Mouse (Mus musculus): Measurements from ENCODE around the gene Abraxas1. TPM values are rescaled to one million over a fixed set of nuclear protein-coding genes. Genes with fewer than 3 reads are reported as not detected.

The Abraxas1 gene
- polyA plus RNA-seq (2015; fragmentation: Nextera tagmentation; extraction: Ambion mirVana), result 10.6 and 12.5 TPM in 2 replicates

- no peak for TF ChIP-seq CTCF (IDR thresholded peaks at IDR 0.05; ENCODE audit: low read depth)
- Histone ChIP-seq H3K4me2 (replicated peaks; ENCODE audit: low read depth) (peak within 1 kb of the TSS; percentile 78), H3K36me3 (ENCODE audit: control insufficient read depth, insufficient read depth) (peaks cover 4% of the 10 kb centered on the region; the same call in 1 of the 2 replicates), H3K9ac (ENCODE audit: low read depth, low read length) (peak within 1 kb of the TSS; percentile 78), H3K27ac (ENCODE audit: low read depth, low read length) (peak within 1 kb of the TSS; percentile 67), H3K27me3 (replicated peaks; ENCODE audit: control insufficient read depth, insufficient read depth, low read length) (no peaks in the 10 kb centered on the region), H3K4me1 (replicated peaks; ENCODE audit: control insufficient read depth, insufficient read depth, low read length) (no peaks in the 10 kb centered on the region), H3K4me3 (ENCODE audit: low read depth, low read length) (peak within 1 kb of the TSS; percentile 71), H3K9me3 (ENCODE audit: control insufficient read depth) (no peaks in the 10 kb centered on the region)
- whole genome bisulfite sequencing, result under 1% methylated on average over 63 of the region's 63 CpGs
- ATAC-seq, result peak; percentile 91
Observed at GRCm38 (mm10) chr5:100820483-100821184, at the start of gene Abraxas1. TSS of gene Abraxas1 (minus strand) at chr5:100820965.

- no peak overlapping the region for H3K9ac ChIP-seq (ENCODE audit: low read depth, low read length)
- peaks cover under 1% of the 10 kb centered on the region; the same call in 1 of the 2 replicates for H3K4me1 ChIP-seq (replicated peaks; ENCODE audit: control insufficient read depth, insufficient read depth, low read length)
- no peaks in the 10 kb centered on the region for H3K9me3 ChIP-seq (ENCODE audit: control insufficient read depth)
- peak overlapping the region; percentile 24 for H3K4me2 ChIP-seq (replicated peaks; ENCODE audit: low read depth)
- H3K4me3 ChIP-seq (ENCODE audit: low read depth, low read length), result no peak overlapping the region
- TF ChIP-seq CTCF (IDR thresholded peaks at IDR 0.05; ENCODE audit: low read depth), result no peak
- H3K36me3 ChIP-seq (ENCODE audit: control insufficient read depth, insufficient read depth), result no peaks in the 10 kb centered on the region
- H3K27me3 ChIP-seq (replicated peaks; ENCODE audit: control insufficient read depth, insufficient read depth, low read length), result no peaks in the 10 kb centered on the region
- 44% methylated on average over 4 of the region's 4 CpGs for WGBS
- 0 out of 2 replicates have a peak overlapping the region, but pooled peaks have one; percentile 7 for H3K27ac ChIP-seq (ENCODE audit: low read depth, low read length)
- ATAC-seq, result peak; percentile 37; the same call in 1 of the 2 replicates
Observed at GRCm38 (mm10) chr5:100869197-100869895, 48.6 kb upstream of the Abraxas1 start.

DNA sequence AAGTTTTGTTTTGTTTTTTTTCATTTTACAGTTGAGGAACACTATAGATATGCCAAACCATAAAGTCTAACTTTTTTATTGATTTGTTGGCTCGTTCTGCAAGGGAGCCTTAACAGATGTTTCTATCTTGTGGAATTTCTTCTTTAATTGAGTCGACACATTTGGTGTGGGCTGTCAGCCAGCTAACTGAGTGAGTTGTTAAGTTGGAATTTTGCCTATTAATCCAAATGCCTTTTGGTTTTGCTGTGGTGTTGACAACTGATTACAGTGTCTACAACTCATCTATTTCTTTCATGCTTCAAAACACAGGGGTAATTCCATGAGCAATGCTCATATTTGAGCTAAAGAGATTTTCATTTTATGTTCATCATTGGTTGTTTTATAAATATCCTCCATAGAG, 45.4 kb upstream of the Abraxas1 start:
- Histone ChIP-seq H3K9me3 (ENCODE audit: control insufficient read depth) (no peaks in the 10 kb centered on the region), H3K27me3 (replicated peaks; ENCODE audit: control insufficient read depth, insufficient read depth, low read length) (no peaks in the 10 kb centered on the region), H3K4me1 (replicated peaks; ENCODE audit: control insufficient read depth, insufficient read depth, low read length) (peaks cover 3% of the 10 kb centered on the region; the same call in 1 of the 2 replicates), H3K36me3 (ENCODE audit: control insufficient read depth, insufficient read depth) (no peaks in the 10 kb centered on the region), H3K4me3 (ENCODE audit: low read depth, low read length) (no peak overlapping the region), H3K27ac (ENCODE audit: low read depth, low read length) (no peak overlapping the region), H3K4me2 (replicated peaks; ENCODE audit: low read depth) (no peak overlapping the region), H3K9ac (ENCODE audit: low read depth, low read length) (no peak overlapping the region)
- TF ChIP-seq CTCF (IDR thresholded peaks at IDR 0.05; ENCODE audit: low read depth), result no peak
- WGBS, result 21% methylated on average over 2 of the region's 2 CpGs
- ATAC-seq, result no peak

- peak overlapping the region; percentile 57 for H3K27ac ChIP-seq (ENCODE audit: low read depth, low read length)
- no peaks in the 10 kb centered on the region for H3K36me3 ChIP-seq (ENCODE audit: control insufficient read depth, insufficient read depth)
- ATAC-seq, result peak; percentile 12; the same call in 1 of the 2 replicates
- H3K4me2 ChIP-seq (replicated peaks; ENCODE audit: low read depth), result no peak overlapping the region
- peaks cover 9% of the 10 kb centered on the region; the same call in 1 of the 2 replicates for H3K4me1 ChIP-seq (replicated peaks; ENCODE audit: control insufficient read depth, insufficient read depth, low read length)
- H3K27me3 ChIP-seq (replicated peaks; ENCODE audit: control insufficient read depth, insufficient read depth, low read length), result no peaks in the 10 kb centered on the region
- WGBS, result 45% methylated on average over 6 of the region's 6 CpGs
- no peak overlapping the region for H3K4me3 ChIP-seq (ENCODE audit: low read depth, low read length)
- H3K9ac ChIP-seq (ENCODE audit: low read depth, low read length), result 0 out of 2 replicates have a peak overlapping the region, but pooled peaks have one; percentile 7
- no peak for TF ChIP-seq CTCF (IDR thresholded peaks at IDR 0.05; ENCODE audit: low read depth)
- H3K9me3 ChIP-seq (ENCODE audit: control insufficient read depth), result no peaks in the 10 kb centered on the region
Observed at GRCm38 (mm10) chr5:100864438-100864837, 43.7 kb upstream of the Abraxas1 start.

DNA sequence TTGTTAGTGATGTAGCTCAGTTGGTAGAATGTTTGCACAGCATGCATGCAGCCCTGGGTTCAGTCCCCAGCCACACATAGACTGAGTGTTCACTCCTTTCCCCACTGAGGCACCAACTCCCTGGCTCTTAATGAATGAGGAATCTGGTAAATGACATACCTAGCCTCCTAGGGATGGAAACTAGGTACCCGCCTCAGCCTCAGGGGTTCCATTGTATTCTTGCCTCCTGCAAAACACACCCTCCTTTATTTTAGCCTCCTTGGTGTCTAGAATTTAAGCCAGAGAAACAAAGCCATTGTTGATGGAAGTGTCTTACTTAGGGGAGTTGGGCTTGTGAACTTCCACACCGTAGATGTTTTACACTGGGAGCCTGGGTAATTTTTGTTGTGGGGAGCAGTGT, 42.3 kb upstream of the Abraxas1 start:
- Histone ChIP-seq H3K27me3 (replicated peaks; ENCODE audit: control insufficient read depth, insufficient read depth, low read length) (no peaks in the 10 kb centered on the region), H3K27ac (ENCODE audit: low read depth, low read length) (no peak overlapping the region), H3K9me3 (ENCODE audit: control insufficient read depth) (no peaks in the 10 kb centered on the region), H3K4me2 (replicated peaks; ENCODE audit: low read depth) (no peak overlapping the region), H3K9ac (ENCODE audit: low read depth, low read length) (no peak overlapping the region), H3K4me1 (replicated peaks; ENCODE audit: control insufficient read depth, insufficient read depth, low read length) (0 out of 2 replicates have a peak, but pooled peaks cover 9% of the 10 kb centered on the region), H3K4me3 (ENCODE audit: low read depth, low read length) (no peak overlapping the region), H3K36me3 (ENCODE audit: control insufficient read depth, insufficient read depth) (no peaks in the 10 kb centered on the region)
- no peak for ATAC-seq
- 87% methylated on average over 2 of the region's 2 CpGs for WGBS
- TF ChIP-seq CTCF (IDR thresholded peaks at IDR 0.05; ENCODE audit: low read depth), result no peak

DNA sequence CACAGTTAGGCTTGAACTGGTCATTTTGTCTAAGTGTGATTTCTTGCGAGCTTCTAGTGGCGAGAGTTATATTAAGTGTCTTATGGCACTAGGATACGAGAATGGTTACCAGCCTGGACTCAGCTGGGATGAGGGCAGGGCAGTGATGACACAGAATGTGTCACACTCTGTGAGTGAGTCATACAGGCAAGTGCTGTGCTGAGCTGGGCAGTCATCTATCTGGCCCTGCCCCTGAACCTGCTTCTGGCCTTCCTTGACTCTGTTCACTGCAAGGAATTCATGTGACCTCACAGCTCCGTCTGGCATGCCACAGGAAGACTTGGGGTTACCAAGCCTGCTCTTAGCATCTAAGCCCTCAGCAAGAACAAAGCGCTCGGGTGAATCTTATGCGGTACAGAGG, 41.0 kb upstream of the Abraxas1 start:
- WGBS, result 64% methylated on average over 7 of the region's 7 CpGs
- Histone ChIP-seq H3K4me2 (replicated peaks; ENCODE audit: low read depth) (no peak overlapping the region), H3K4me3 (ENCODE audit: low read depth, low read length) (no peak overlapping the region), H3K9me3 (ENCODE audit: control insufficient read depth) (no peaks in the 10 kb centered on the region), H3K27me3 (replicated peaks; ENCODE audit: control insufficient read depth, insufficient read depth, low read length) (no peaks in the 10 kb centered on the region), H3K27ac (ENCODE audit: low read depth, low read length) (peak overlapping the region; percentile 73), H3K4me1 (replicated peaks; ENCODE audit: control insufficient read depth, insufficient read depth, low read length) (0 out of 2 replicates have a peak, but pooled peaks cover 9% of the 10 kb centered on the region), H3K36me3 (ENCODE audit: control insufficient read depth, insufficient read depth) (no peaks in the 10 kb centered on the region), H3K9ac (ENCODE audit: low read depth, low read length) (no peak overlapping the region)
- TF ChIP-seq CTCF (IDR thresholded peaks at IDR 0.05; ENCODE audit: low read depth), result no peak
- ATAC-seq, result peak; percentile 86
